Mouse (Mus musculus): ENCODE results near the gene Mfsd6.

DNA sequence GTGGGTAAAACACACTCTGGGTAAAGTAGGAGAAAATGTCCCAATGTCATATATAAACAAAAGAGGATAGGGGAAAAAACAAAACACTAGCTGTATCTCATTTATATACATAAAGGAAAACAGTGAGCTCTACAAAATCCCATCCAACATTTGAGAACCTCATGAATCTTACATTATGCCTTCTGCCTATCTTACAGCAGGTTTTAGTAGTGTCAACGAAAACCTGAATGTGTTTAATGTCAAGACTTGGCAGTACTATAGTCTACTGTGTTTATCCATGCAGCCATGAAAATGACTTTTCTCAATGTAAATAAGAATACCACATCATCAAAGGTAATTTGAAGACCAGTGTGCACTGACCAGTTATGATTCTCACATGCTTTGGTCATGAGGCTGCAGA is 57.3 kb downstream of the Mfsd6 start:
- TF ChIP-seq CTCF (IDR thresholded peaks at IDR 0.05; ENCODE audit: low read depth, low read length) (no peak), POLR2A (IDR thresholded peaks at IDR 0.05; ENCODE audit: extremely low read depth, insufficient read depth, low read length) (no peak)

Data from liver, adult 2 months (tissue).